Mouse (Mus musculus): ENCODE data around the gene Kcnq5.

DNA sequence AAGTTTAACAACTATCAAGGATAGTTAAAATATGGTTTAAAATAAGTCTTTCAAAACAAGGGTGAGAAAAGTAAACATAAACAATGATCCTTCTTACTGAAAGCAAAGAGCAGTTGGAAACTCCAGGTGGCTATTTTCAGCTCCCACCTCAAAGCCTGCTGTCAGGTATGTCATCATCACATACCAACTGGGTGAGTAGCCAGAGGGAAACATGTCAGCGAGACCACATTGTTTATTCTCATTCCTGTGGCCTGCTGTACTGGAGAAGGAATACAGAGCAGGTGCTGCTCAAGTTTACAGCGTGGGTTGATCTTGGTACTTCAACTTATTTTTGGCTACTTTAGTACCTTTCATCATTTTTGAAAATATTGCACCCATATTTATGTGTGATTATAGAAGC is 347.8 kb downstream of the Kcnq5 start:
- TF ChIP-seq CTCF (IDR thresholded peaks at IDR 0.05; ENCODE audit: low read depth, low read length) (no peak), EP300 (IDR thresholded peaks at IDR 0.05; ENCODE audit: insufficient read depth, low read depth, low read length) (no peak)

Data from ES-Bruce4 (cell line).